Mouse (Mus musculus): ENCODE data around the gene Uggt2. TPM values are rescaled to one million over a fixed set of nuclear protein-coding genes. Genes with fewer than 3 reads are reported as not detected.

The Uggt2 gene
- polyA plus RNA-seq, 1 experiment, result 2.6 TPM

- no peak overlapping the region for H3K4me3 ChIP-seq
- H3K27me3 ChIP-seq (ENCODE audit: control insufficient read depth, insufficient read depth, insufficient read length), result no peaks in the 10 kb centered on the region
- TF ChIP-seq MYOG (IDR thresholded peaks at IDR 0.05; ENCODE audit: control insufficient read depth in 1 of 3, insufficient read depth in 1 of 3, insufficient read length in 2 of 3, low read depth in 2 of 3) (no peak), MAX (IDR thresholded peaks at IDR 0.05; ENCODE audit: low read depth) (no peak), MYOD1 (IDR thresholded peaks at IDR 0.05; ENCODE audit: control insufficient read depth in 1 of 3, insufficient read length in 2 of 3, low read depth in 2 of 3) (no peak), E2F4 (IDR thresholded peaks at IDR 0.05; ENCODE audit: insufficient read depth) (no peak), SRF (IDR thresholded peaks at IDR 0.05; ENCODE audit: control insufficient read depth, insufficient read length, low read depth) (no peak), POLR2A (IDR thresholded peaks at IDR 0.05; ENCODE audit: insufficient read length, low read depth) (no peak), USF1 (IDR thresholded peaks at IDR 0.05; ENCODE audit: low read depth) (no peak), TCF12 (IDR thresholded peaks at IDR 0.05; ENCODE audit: insufficient read depth, poor library complexity, severe bottlenecking) (no peak), CEBPB (IDR thresholded peaks at IDR 0.05; ENCODE audit: insufficient read depth, poor library complexity, severe bottlenecking) (no peak), POLR2AphosphoS2 (IDR thresholded peaks at IDR 0.05; ENCODE audit: insufficient read length, low read depth) (no peak), TCF3 (IDR thresholded peaks at IDR 0.05; ENCODE audit: insufficient read length, low read depth) (no peak), REST (IDR thresholded peaks at IDR 0.05; ENCODE audit: insufficient read depth, insufficient read length) (no peak)
- H3K4me2 ChIP-seq (ENCODE audit: low read depth), result no peak overlapping the region
- no peaks in the 10 kb centered on the region for H3K79me2 ChIP-seq (ENCODE audit: control insufficient read depth, insufficient read depth)
- H3K36me3 ChIP-seq (ENCODE audit: control insufficient read depth, insufficient read depth), result peaks cover 22% of the 10 kb centered on the region
- H3ac ChIP-seq (ENCODE audit: control insufficient read depth, insufficient read length), result no peak overlapping the region
Observed at GRCm38 (mm10) chr14:118980890-118981289, 118.3 kb downstream of the Uggt2 start.

- Histone ChIP-seq H3K4me3 (no peak overlapping the region), H3K27me3 (ENCODE audit: control insufficient read depth, insufficient read depth, insufficient read length) (no peaks in the 10 kb centered on the region), H3K4me2 (ENCODE audit: low read depth) (no peak overlapping the region), H3ac (ENCODE audit: control insufficient read depth, insufficient read length) (no peak overlapping the region), H3K36me3 (ENCODE audit: control insufficient read depth, insufficient read depth) (peaks cover 18% of the 10 kb centered on the region), H3K79me2 (ENCODE audit: control insufficient read depth, insufficient read depth) (no peaks in the 10 kb centered on the region)
- TF ChIP-seq POLR2AphosphoS2 (IDR thresholded peaks at IDR 0.05; ENCODE audit: insufficient read length, low read depth) (no peak), TCF3 (IDR thresholded peaks at IDR 0.05; ENCODE audit: insufficient read length, low read depth) (no peak), MYOG (IDR thresholded peaks at IDR 0.05; ENCODE audit: control insufficient read depth in 1 of 3, insufficient read depth in 1 of 3, insufficient read length in 2 of 3, low read depth in 2 of 3) (no peak), USF1 (IDR thresholded peaks at IDR 0.05; ENCODE audit: low read depth) (no peak), CEBPB (IDR thresholded peaks at IDR 0.05; ENCODE audit: insufficient read depth, poor library complexity, severe bottlenecking) (no peak), SRF (IDR thresholded peaks at IDR 0.05; ENCODE audit: control insufficient read depth, insufficient read length, low read depth) (no peak), MYOD1 (IDR thresholded peaks at IDR 0.05; ENCODE audit: control insufficient read depth in 1 of 3, insufficient read length in 2 of 3, low read depth in 2 of 3) (no peak), POLR2A (IDR thresholded peaks at IDR 0.05; ENCODE audit: insufficient read length, low read depth) (no peak), MAX (IDR thresholded peaks at IDR 0.05; ENCODE audit: low read depth) (no peak), REST (IDR thresholded peaks at IDR 0.05; ENCODE audit: insufficient read depth, insufficient read length) (no peak), E2F4 (IDR thresholded peaks at IDR 0.05; ENCODE audit: insufficient read depth) (no peak)
Observed at GRCm38 (mm10) chr14:118980358-118980757, 118.9 kb downstream of the Uggt2 start.

- H3K4me3 ChIP-seq, result no peak overlapping the region
- H3ac ChIP-seq (ENCODE audit: control insufficient read depth, insufficient read length), result no peak overlapping the region
- peaks cover 15% of the 10 kb centered on the region for H3K36me3 ChIP-seq (ENCODE audit: control insufficient read depth, insufficient read depth)
- H3K79me2 ChIP-seq (ENCODE audit: control insufficient read depth, insufficient read depth), result no peaks in the 10 kb centered on the region
- TF ChIP-seq REST (IDR thresholded peaks at IDR 0.05; ENCODE audit: insufficient read depth, insufficient read length) (no peak), CEBPB (IDR thresholded peaks at IDR 0.05; ENCODE audit: insufficient read depth, poor library complexity, severe bottlenecking) (no peak), POLR2AphosphoS2 (IDR thresholded peaks at IDR 0.05; ENCODE audit: insufficient read length, low read depth) (no peak), POLR2A (IDR thresholded peaks at IDR 0.05; ENCODE audit: insufficient read length, low read depth) (no peak), USF1 (IDR thresholded peaks at IDR 0.05; ENCODE audit: low read depth) (no peak), MAX (IDR thresholded peaks at IDR 0.05; ENCODE audit: low read depth) (no peak), TCF3 (IDR thresholded peaks at IDR 0.05; ENCODE audit: insufficient read length, low read depth) (no peak), TCF12 (IDR thresholded peaks at IDR 0.05; ENCODE audit: insufficient read depth, poor library complexity, severe bottlenecking) (no peak), MYOG (IDR thresholded peaks at IDR 0.05; ENCODE audit: control insufficient read depth in 1 of 3, insufficient read depth in 1 of 3, insufficient read length in 2 of 3, low read depth in 2 of 3) (no peak), MYOD1 (IDR thresholded peaks at IDR 0.05; ENCODE audit: control insufficient read depth in 1 of 3, insufficient read length in 2 of 3, low read depth in 2 of 3) (no peak), SRF (IDR thresholded peaks at IDR 0.05; ENCODE audit: control insufficient read depth, insufficient read length, low read depth) (no peak), E2F4 (IDR thresholded peaks at IDR 0.05; ENCODE audit: insufficient read depth) (no peak)
- no peaks in the 10 kb centered on the region for H3K27me3 ChIP-seq (ENCODE audit: control insufficient read depth, insufficient read depth, insufficient read length)
- H3K4me2 ChIP-seq (ENCODE audit: low read depth), result no peak overlapping the region
Observed at GRCm38 (mm10) chr14:118979571-118980325, 119.5 kb downstream of the Uggt2 start.

GRCm38 (mm10) chr14:118977136-118977816 lies 122.0 kb downstream of the Uggt2 start:
- H3K4me3 ChIP-seq, result no peak overlapping the region
- TF ChIP-seq SRF (IDR thresholded peaks at IDR 0.05; ENCODE audit: control insufficient read depth, insufficient read length, low read depth) (no peak), MYOD1 (IDR thresholded peaks at IDR 0.05; ENCODE audit: control insufficient read depth in 1 of 3, insufficient read length in 2 of 3, low read depth in 2 of 3) (no peak), POLR2AphosphoS2 (IDR thresholded peaks at IDR 0.05; ENCODE audit: insufficient read length, low read depth) (no peak), MAX (IDR thresholded peaks at IDR 0.05; ENCODE audit: low read depth) (no peak), CEBPB (IDR thresholded peaks at IDR 0.05; ENCODE audit: insufficient read depth, poor library complexity, severe bottlenecking) (no peak), MYOG (IDR thresholded peaks at IDR 0.05; ENCODE audit: control insufficient read depth in 1 of 3, insufficient read depth in 1 of 3, insufficient read length in 2 of 3, low read depth in 2 of 3) (no peak), POLR2A (IDR thresholded peaks at IDR 0.05; ENCODE audit: insufficient read length, low read depth) (no peak), TCF12 (IDR thresholded peaks at IDR 0.05; ENCODE audit: insufficient read depth, poor library complexity, severe bottlenecking) (no peak), REST (IDR thresholded peaks at IDR 0.05; ENCODE audit: insufficient read depth, insufficient read length) (no peak), USF1 (IDR thresholded peaks at IDR 0.05; ENCODE audit: low read depth) (no peak), E2F4 (IDR thresholded peaks at IDR 0.05; ENCODE audit: insufficient read depth) (no peak)
- no peak overlapping the region for H3K4me2 ChIP-seq (ENCODE audit: low read depth)
- no peaks in the 10 kb centered on the region for H3K79me2 ChIP-seq (ENCODE audit: control insufficient read depth, insufficient read depth)
- H3ac ChIP-seq (ENCODE audit: control insufficient read depth, insufficient read length), result no peak overlapping the region
- H3K36me3 ChIP-seq (ENCODE audit: control insufficient read depth, insufficient read depth), result peaks cover 21% of the 10 kb centered on the region
- H3K27me3 ChIP-seq (ENCODE audit: control insufficient read depth, insufficient read depth, insufficient read length), result no peaks in the 10 kb centered on the region
